Mouse (Mus musculus) E14TG2a.4 (cell line): ENCODE measurements around the gene Mettl24.

Experiments used
- CTCF ChIP-seq: conservative IDR thresholded peaks from 2 replicates; pipeline ENCODE4 v1.5.1; 2014; ENCODE audit warnings: low read length
- NANOG ChIP-seq: IDR thresholded peaks from 2 replicates; pipeline ENCODE4 v1.6.1; 2014; ENCODE audit warnings: borderline replicate concordance, low read length, mixed read lengths
- POU5F1 ChIP-seq: IDR thresholded peaks from 2 replicates; pipeline ENCODE4 v1.6.1; 2014; ENCODE audit warnings: low read length, borderline replicate concordance

GRCm38 (mm10) chr10:40760195-40761009 lies 77.3 kb downstream of the Mettl24 start:
- TF ChIP-seq CTCF (no peak), NANOG (no peak), POU5F1 (no peak)
